Mouse (Mus musculus) inflammation-experienced regulatory T-cells, adult 6 months (primary cell): ENCODE measurements around the gene Camta2. TPM values are rescaled to one million over a fixed set of nuclear protein-coding genes. Genes with fewer than 3 reads are reported as not detected.

Experiments used
- ATAC-seq: one replicate; pipeline ENCODE4 v1.8.0; 2017
- polyA plus RNA-seq, 3 experiments: library from polyadenylated mRNA; unstranded; fragments of 100-300 nt; shearing (Covaris generic); gene quantifications; one replicate each; pipeline ENCODE4 v1.2.1; 2017

Gene Camta2
- polyA plus RNA-seq, 3 experiments from 2014 or later = 11.5 to 17.1 (median 12.8) TPM

DNA sequence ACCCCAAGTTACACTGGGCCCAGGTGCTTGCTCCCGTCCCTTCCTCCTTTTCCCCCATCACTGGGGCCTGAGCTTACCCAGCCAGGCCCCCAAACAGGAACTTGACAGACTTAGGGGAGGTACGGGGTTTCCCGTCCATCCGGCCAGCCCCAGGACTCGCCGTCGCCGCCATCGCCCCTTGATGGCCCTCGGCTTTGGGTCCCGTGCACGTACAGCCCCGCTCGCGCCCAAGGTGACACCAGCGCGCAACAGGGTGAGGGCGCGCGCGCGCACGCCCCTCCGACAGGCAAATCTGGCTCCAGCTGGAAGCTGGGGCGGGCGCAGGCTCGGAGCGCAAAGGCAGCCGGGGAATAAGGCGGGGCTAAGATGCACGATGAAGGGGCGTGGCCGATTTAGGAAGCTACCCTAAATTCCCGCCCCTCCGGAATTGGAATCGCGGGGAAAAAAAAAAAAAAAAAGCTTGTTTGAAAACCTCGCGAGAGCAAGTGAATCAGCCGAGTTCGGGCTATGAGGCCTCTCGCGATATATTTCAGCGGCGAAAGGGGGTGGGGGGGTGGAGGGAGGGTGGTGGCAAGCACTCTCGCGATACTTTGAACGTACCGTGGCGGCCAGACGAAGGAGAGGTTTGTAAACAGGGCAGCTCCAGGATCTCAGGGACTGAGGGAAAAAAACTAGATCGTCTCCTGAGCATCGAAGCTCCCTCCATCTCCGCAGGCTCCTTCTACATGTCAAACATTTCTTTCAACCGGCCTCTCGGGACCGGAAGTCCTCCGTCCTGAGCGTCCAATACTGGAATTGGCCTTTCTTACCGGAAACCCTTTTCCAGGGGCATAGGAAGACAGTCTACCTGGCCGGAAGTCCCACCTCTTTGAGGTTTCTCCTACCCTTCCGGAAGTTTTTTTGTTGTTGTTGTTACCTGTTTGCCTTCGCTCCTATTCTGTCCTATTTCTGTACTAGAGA is 40.9 kb downstream of the Camta2 start, which contains the start of the genes Rnf167 and Slc25a11:
Rnf167 (plus strand) TSS at position 545 of the 960 bp plus-strand sequence.
Slc25a11 (minus strand) TSS at position 789 of the 960 bp plus-strand sequence.
- ATAC-seq = peak; percentile 77

- no peak for ATAC-seq
Measured at GRCm38 (mm10) chr11:70646259-70646555, 41.7 kb downstream of the Camta2 start.

GRCm38 (mm10) chr11:70645461-70646258 is 42.2 kb downstream of the Camta2 start:
- ATAC-seq = no peak

GRCm38 (mm10) chr11:70644564-70645103 is 43.3 kb downstream of the Camta2 start:
- ATAC-seq = no peak

- ATAC-seq = no peak
Measured at GRCm38 (mm10) chr11:70643051-70643450, 44.9 kb downstream of the Camta2 start.

DNA sequence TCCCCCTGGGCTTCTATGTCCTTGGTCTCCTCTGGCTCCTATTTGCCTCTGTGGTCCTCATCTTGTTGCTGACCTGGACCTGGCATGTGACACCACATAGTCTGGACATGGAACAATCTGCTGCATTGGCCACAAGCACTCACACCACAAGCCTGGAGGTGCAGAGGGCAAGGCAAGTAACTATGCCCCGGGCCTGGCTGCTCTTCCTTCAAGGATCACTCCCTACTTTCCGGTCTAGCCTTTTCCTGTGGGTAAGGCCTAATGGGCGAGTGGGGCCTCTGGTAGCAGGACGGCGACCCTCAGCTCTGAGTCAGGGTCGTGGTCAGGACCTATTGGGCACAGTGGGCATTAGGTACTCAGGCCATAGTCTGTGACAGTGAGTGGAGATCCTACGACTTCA is 46.7 kb downstream of the Camta2 start:
- ATAC-seq = no peak

DNA sequence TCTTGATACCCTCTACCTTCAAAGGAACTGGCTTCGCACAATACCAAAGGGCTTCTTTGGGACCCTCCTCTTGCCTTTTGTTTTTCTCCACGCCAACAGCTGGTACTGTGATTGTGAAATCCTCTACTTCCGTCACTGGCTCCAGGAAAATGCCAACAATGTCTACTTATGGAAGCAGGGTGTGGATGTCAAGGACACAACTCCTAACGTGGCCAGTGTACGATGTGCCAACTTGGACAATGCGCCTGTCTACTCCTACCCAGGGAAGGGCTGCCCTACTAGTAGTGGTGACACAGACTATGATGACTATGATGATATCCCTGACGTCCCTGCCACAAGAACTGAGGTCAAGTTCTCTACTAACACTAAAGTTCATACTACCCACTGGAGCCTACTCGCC is 47.9 kb downstream of the Camta2 start:
- ATAC-seq = no peak

GRCm38 (mm10) chr11:70638714-70639278 is 49.1 kb downstream of the Camta2 start, which contains the start of gene Gp1ba:
Gene Gp1ba (plus strand): TSS chr11:70639122.
- no peak for ATAC-seq

DNA sequence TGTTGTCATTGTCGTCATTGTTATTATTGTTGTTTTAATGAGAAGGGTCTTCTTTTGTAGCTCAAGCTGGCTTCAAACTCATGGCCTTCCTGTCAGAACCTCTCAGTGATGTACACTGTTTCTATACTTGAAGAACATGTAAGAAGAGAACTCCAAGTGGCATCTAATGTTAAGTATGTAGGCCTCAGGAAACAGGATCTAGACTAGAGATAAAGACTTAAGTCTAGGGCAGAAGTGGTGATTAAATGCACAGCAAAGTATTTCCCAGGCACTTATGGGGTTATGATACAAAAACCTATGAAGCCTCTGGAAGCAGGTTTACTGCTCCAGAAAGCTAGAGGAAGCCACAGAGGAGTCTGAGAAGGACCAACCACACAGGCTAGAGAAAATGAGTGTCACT is 49.6 kb downstream of the Camta2 start:
- no peak for ATAC-seq

DNA sequence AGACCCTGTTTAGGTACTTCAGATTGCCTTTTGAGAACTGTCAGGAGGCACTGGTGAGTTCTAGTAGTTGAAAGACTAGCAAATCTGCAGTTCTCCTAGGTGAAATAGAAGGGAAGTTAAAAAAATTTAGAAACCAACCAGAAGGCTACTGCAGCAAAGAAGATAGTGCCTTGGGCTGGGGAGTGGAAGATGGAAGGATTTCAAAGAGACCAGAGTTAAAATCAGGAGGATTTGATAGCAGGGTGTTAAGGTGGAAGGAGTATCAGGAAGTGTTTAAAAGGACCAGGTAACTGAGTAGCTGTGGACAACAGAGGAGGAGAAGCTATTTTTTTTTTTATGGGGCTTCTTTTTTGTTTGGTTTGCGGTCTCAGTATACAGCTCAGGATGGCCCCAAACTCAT is 50.1 kb downstream of the Camta2 start:
- no peak for ATAC-seq

- ATAC-seq = no peak
Measured at GRCm38 (mm10) chr11:70635601-70636000, 52.3 kb downstream of the Camta2 start.

GRCm38 (mm10) chr11:70630129-70630528 is 57.8 kb downstream of the Camta2 start:
- no peak for ATAC-seq

DNA sequence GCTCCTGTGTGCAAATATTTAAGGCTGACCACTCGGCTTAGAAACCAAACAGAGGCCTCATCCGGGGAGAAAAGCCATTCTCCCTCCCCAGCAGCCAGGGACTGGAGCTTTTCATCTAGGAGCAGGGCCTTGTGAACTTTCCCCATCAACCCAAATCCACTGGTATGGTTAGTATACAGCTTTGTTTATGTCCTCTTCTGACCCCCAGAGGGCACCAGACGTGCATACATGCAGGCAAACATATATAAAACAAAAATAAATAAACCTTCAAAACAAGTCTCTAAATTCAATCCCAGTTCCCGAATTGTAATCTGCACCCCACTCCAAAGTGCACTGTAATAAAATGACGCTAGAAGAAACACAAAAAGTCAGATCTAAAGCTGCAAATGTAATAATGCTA is 58.3 kb downstream of the Camta2 start:
- ATAC-seq = no peak

- no peak for ATAC-seq
Measured at GRCm38 (mm10) chr11:70628431-70628830, 59.5 kb downstream of the Camta2 start.

GRCm38 (mm10) chr11:70626877-70627276 is 61.0 kb downstream of the Camta2 start:
- no peak for ATAC-seq

GRCm38 (mm10) chr11:70625473-70625872 is 62.4 kb downstream of the Camta2 start:
- no peak for ATAC-seq

GRCm38 (mm10) chr11:70623053-70623742 is 64.7 kb downstream of the Camta2 start:
- ATAC-seq = no peak

GRCm38 (mm10) chr11:70621972-70622814 is 65.7 kb downstream of the Camta2 start:
- ATAC-seq = peak; percentile 54
